Mouse (Mus musculus) spleen, postnatal 4 days (tissue): Measurements from ENCODE around the gene 2210016L21Rik.
A peak's percentile ranks its signal among the peaks of the same experiment; 100 is the strongest.
"Not testable (repeated sequence)": the region's sequence is repeated elsewhere in the genome, so short reads cannot be mapped to it uniquely, and the experiment has no call there.

Experiments
- DNase-seq, 2 experiments: peaks; one replicate each; pipeline ENCODE4 v3.0.0; 2022; ENCODE audit warnings: low spot score in 2 of 2

The 2210016L21Rik gene

DNA sequence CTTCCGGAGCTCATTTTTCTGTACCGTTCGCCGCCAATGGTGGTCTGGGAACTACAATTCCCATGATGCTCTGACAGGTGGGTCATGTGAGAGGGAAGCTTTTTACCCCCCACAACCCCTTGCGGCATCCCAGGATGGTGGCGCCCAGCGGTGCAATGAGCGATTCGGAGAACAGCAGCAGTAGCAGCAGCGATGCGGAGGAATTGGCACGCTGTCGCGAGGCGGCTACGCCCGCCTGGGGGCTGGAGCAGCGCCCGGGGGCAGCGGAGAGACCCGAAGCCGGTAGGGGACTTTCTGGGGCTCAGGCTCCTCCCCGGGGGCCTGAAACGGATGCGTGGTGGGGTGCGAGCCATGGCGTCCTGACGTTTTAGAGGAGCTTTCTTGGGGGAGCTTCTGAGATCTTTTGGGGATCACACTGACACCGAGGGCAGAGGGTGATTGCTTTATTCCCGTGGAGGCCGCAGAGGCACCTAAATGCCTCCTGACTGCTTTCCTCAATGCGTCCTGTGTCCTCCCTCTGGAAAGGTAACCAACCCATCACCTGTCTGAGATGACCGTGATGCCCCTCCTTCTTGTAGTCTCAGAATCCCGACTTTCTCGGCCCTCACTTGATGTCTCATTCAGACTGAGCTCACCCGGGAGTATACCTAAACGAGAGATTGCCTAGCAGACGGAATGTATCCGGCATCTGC lies at the start of gene 2210016L21Rik:
Gene 2210016L21Rik (plus strand): TSS at position 85 of the 692 bp plus-strand sequence.
- DNase-seq = peak; percentile 80 to 88

DNA sequence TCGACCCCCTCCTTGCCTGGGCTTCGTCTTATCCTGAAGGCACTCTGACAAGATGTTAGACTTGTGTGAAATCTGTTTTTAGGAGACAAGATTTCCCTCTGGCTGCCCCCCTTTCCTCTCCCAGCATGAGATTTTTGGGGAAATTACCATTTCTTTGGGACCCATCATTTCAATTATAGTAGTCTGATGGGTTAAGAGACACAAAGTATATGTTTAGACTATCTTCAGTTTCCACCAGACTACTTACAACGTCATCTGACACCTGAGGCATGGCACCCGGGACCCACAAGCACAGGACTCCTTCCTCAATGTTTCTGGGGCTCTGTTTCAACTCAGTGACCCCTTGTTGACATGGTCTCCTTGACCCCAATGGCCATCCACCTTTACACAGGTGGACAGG lies 46.4 kb upstream of the 2210016L21Rik start:
- no peak for DNase-seq

DNA sequence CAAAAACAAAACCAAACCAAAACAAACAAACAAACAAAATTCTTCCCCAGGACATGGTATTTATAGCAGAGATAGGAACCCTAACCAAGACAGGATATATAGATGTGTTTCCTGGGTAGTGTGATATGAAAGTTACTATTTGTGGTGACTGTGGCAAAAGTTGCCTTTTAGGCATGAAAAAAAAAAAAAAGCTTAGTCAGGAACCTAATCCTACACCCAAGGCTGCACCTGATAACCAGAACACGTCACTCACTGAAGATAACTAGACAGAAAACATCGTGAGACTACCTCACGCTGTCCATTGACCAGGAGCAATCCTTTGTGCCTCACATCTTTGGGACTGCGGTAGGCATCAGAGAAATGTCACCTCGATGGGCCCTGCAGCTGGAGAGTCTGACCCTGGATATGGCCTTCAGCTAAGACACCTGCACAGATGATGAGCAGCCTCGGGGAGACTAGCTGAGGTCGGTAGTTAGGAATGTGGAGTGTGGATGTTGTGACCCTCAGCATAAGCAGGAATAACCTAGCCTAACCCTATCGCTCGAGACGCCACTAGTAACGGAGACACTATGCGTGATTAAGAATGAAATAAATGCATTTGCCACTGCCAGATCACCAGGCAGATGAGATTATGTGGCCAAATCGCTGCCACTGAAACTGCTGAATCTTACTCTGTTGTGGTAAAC lies 45.1 kb upstream of the 2210016L21Rik start, which contains the start of gene Oasl2:
Gene Oasl2 (plus strand): TSS at position 249 of the 686 bp plus-strand sequence.
- DNase-seq = no peak

DNA sequence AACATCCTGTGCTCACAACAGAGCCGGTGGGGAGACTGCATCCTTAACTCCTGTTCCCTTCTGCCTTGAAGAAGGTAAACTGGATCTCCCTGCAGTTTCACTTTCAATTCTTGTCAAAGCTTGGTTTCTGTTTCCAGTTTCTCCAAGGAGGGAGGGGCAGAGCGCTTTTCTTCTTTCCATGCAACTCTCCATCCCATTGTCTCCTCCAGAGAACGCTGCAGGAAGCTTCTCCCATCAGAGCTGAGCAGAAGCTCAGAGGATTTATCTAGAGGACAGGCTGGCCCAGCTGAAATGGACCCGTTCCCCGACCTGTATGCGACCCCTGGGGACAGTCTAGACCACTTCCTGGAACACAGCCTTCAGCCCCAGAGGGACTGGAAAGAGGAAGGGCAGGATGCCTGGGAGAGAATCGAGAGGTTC lies 44.6 kb upstream of the 2210016L21Rik start:
- DNase-seq = no peak

GRCm38 (mm10) chr5:114898857-114899256 lies 43.1 kb upstream of the 2210016L21Rik start:
- no peak for DNase-seq

DNA sequence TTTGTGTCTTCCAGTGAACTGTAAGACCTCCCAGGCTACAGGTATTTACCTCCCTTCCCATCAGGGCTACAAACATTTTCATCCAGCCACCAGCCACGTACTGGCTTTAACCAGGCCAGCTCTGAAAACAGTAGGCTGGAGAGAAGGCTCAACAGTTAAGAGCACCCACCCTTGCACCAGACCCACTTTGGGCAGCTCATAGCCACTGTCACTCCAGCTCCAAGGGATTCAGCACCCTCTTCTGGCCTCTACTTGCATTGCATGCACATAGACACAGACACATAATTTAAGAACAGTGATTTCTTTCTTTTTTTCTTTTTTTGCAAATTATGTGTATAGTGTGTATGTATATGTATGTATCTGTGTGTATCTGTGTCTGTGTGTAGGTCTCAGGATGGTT lies 39.5 kb upstream of the 2210016L21Rik start:
- DNase-seq = peak; percentile 43 to 73

DNA sequence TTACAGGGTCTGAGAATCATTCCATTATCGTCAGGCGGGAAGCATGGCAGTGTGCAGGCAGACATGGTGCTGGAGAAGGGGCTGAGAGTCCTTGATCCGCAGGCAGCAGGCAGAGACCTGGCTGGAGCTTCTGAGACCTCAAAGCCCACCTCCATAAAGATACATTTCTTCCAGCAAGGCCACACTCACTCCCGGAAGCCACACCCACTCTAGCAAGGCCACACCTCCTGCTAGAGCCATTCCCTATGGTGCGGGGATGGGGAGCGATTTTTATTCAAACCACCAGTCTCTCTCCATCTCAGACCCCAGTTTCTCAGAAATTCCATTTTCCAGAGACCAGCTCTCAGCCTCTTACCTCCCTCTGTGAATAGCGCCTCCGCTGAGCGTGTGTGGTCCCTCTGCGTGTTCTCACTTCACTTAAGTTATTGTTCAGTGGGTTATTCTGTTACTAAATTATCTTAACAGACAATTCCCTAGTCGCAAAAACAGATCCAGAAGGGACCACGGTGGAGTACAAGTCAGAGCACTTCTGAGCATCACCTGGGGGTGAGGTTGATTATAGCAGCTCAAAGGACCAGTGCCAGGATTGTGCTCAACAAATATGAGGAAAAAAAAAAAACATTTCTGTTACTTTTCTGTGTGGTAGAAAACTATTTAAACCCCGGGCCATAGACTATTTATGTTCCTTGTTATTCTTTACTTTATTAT lies 33.2 kb upstream of the 2210016L21Rik start:
- no peak for DNase-seq

DNA sequence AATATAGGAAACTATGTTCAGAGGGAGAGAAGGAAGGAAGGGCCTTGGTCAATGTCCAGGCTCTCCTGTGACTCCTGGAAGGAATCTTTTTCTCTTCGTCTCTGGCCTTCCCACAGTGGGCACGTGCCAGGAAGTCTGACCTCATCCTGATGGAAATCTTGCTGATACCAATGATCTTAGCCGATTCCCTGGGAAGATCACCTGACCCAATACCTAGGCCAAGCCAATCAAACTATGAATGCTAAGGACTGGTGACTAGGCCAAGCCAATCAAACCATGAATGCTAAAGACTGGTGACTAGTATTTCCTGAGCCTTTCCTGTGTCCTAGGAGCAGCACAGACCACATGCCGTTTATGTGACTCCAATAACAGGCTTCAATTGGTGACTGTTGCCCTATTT lies 28.3 kb upstream of the 2210016L21Rik start:
- DNase-seq = no peak

DNA sequence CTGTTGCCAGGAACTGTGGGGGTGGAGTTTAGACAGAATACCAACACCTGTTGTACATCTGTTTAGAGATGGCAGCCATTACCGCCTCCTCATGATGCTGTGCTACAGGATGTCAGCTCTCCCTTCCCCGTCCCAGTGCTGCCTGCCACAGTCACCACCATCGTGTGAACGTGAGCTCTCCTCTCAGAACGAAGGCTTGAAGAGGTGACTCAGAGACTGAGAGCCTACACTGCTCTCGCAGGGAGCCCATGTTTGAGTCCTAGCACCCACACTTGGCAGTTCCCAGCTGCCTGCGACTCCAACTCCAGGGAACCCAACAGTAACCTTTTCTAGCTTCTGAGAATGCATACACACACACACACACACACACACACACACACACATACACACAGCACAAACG lies 27.1 kb upstream of the 2210016L21Rik start:
- DNase-seq = no peak

DNA sequence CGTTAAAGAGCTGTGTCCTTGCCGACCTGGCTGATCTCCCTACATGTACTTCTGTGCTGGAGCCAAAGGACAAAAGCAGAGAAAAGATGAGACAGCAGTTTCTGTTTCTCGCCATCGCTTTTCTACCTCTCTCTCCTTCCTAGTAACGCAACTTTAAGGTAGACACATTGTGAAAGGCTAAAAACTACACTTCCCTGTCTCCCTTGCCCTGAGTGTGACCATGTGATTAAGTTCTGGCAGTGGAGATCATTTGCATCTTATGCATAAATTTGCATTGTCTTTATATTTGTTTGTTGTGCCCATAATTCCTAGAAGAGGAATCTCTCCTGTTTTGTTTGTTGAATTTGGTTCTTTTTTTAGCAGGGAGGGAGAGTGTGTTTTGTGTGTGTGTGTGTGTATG lies 26.1 kb upstream of the 2210016L21Rik start:
- no peak for DNase-seq

DNA sequence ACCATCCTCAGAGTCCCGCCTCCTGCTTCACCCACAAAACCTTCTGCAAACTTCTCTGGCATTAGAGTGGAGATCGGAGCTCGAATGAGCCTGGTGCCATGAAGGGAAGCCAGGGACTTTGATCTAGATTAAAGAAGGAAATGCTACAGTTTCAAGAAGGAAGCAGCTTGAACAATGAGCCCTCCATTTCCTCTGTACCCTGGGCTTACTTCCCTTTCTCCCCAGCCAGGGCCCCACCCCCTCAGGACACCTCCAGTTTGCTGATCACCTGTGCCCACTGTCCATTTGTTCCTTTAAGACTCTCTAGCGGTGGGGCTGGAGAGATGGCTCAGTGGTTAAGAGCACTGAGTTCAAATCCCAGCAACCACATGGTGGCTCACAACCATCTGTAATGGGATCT lies 25.2 kb upstream of the 2210016L21Rik start:
- peak in 1 of 2 experiments; percentile 40 for DNase-seq

DNA sequence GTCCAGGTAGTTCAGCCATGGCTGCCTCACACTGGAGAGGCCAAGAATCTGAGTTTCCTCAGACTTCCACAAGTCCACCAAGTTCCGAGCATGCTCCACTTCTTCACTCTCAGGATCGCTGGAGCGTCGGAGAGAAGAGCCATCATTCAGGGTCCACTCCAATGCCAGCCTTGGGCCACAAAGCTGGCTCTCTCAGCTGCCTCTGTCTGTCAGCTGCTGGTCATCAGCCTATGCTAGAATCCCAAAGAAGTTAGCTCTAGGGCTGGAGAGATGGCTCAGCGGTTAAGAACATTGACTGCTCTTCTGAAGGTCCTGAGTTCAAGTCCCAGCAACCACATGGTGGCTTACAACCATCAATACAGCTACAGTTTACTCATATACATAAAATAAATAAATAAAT lies 24.6 kb upstream of the 2210016L21Rik start:
- DNase-seq = not testable (repeated sequence)

- peak; percentile 53 to 74 for DNase-seq
Measured at GRCm38 (mm10) chr5:114921551-114922365, 20.2 kb upstream of the 2210016L21Rik start.

DNA sequence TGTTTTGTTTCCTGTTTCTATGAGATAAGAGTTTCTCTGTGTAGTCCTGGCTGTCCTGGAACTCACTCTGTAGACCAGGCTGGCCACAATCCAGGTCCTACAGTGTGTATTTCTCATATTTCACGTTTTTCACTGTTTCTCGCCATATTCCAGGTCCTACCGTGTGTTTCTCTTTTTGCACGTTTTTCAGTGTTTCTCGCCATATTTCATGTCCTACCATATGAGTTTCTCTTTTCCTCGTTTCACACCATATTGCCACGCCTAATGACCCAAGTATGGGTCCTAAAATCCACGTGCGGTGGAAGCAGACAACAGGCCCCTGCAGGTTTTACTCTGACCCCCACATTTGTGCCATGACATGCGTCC lies 19.6 kb upstream of the 2210016L21Rik start:
- no peak for DNase-seq

GRCm38 (mm10) chr5:114922998-114923473 lies 18.9 kb upstream of the 2210016L21Rik start, which contains the start of gene Oasl1:
TSS of gene Oasl1 (plus strand) at chr5:114923240.
- DNase-seq = peak; percentile 52 to 82

DNA sequence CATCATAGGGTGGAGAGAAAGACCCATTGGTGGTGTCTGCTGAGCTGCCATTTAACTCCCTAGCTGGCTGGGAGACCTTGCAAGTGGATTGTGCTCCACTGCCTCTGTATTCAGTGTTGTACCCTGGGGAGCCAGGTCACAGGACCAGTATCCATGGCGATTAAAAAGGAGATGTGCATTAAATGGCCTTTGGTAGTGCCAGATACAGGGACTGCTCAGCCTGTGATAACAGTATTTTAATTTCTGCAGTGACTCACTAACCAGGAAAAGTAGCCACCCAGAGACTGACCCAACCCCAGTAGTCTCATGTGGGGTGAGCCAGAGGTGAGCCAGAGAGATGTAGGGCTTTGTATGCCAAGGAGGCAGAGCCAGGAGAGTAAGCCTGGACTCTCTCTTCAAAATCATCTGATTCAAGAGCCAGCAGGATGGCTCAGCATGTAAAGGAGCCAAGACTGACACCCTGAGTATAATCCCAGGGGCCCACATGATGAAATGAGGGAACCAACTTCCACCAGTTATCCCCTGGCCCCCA lies 15.7 kb upstream of the 2210016L21Rik start:
- no peak for DNase-seq

- no peak for DNase-seq
Measured at GRCm38 (mm10) chr5:114926753-114927152, 15.2 kb upstream of the 2210016L21Rik start.

GRCm38 (mm10) chr5:114931626-114932025 lies 10.3 kb upstream of the 2210016L21Rik start:
- DNase-seq = no peak

DNA sequence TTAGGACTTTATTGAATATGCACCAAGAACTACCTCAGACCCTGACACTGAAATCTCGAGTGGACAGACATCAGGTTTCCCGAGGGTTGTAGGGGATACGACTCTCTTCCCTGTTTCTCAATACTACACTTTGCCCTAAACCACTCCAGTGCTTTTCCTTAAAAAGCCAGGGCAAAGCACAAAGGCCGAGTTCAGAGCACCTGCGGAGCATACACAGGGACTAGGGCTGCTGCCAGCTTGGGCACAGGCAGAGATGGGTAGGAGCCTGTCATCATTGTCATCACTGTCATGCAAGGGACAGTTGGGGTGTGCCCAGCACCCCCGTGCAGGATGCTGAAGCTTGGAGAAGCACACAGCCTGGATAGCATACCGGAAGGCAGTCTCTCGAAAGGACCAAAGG lies 8.8 kb upstream of the 2210016L21Rik start:
- no peak for DNase-seq

- no peak for DNase-seq
Measured at GRCm38 (mm10) chr5:114935838-114936237, 6.1 kb upstream of the 2210016L21Rik start.

DNA sequence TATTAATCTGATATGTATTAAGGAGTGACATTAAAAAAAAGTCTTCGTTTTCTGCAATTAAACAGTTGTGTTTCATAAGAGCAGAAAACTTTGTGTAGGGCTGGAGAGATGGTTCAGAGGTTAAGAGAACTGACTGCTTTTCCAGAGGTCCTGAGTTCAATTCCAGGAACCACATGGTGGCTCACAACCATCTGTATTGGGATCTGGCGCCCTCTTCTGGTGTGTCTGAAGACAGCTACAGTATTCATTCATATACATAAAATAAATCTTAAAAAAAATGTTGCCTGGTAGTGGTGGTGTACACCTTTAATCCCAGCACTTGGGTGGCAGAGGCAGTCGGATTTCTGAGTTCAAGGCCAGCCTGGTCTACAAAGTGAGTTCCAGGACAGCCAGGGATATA lies 820 bp upstream of the 2210016L21Rik start:
- DNase-seq = not testable (repeated sequence)
